Mouse (Mus musculus): Measurements from ENCODE around the gene Dhdh. TPM values are rescaled to one million over a fixed set of nuclear protein-coding genes. Genes with fewer than 3 reads are reported as not detected.
"Not testable (repeated sequence)": the region's sequence is repeated elsewhere in the genome, so short reads cannot be mapped to it uniquely, and the experiment has no call there.

The Dhdh gene
- total and polyA plus RNA-seq, 2 experiments from 2014 or later = 3.6 to 4.9 TPM

DNA sequence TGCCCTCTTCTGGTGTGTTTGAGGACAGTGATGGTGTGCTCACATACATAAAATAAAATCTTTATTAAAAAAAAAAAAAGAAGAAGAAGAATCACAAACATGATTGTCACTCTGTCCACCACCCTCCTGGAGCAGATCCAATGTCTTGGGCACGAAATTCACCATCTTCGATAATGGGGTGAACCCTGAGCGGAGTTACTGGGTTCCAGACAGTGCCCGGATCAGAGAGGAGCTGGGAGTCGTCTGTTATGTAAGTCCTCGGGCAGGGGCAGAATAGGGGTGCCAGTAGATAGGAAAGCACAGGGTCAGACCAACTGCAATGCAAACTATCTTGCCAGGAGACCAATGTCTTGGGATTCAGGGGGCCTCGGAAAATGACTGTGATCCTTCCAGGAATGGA is 32.0 kb upstream of the Dhdh start:
- Histone ChIP-seq H3K4me2 (ENCODE audit: low read depth) (no peak overlapping the region), H3K4me1 (ENCODE audit: insufficient read depth) (no peaks in the 10 kb centered on the region), H3K27me3 (ENCODE audit: insufficient read depth, low read length) (no peaks in the 10 kb centered on the region), H3K9ac (no peak overlapping the region), H3K4me3 (ENCODE audit: low read depth, low read length) (no peak overlapping the region), H3K36me3 (ENCODE audit: insufficient read depth) (no peaks in the 10 kb centered on the region), H3K27ac (ENCODE audit: low read depth, low read length) (no peak overlapping the region), H3K9me3 (ENCODE audit: low read length) (no peaks in the 10 kb centered on the region)
- no peak for ATAC-seq
- DNase-seq = no peak
- WGBS = 91% methylated on average over 7 of the region's 7 CpGs
- TF ChIP-seq CTCF (IDR thresholded peaks at IDR 0.05; ENCODE audit: low read depth) = no peak

DNA sequence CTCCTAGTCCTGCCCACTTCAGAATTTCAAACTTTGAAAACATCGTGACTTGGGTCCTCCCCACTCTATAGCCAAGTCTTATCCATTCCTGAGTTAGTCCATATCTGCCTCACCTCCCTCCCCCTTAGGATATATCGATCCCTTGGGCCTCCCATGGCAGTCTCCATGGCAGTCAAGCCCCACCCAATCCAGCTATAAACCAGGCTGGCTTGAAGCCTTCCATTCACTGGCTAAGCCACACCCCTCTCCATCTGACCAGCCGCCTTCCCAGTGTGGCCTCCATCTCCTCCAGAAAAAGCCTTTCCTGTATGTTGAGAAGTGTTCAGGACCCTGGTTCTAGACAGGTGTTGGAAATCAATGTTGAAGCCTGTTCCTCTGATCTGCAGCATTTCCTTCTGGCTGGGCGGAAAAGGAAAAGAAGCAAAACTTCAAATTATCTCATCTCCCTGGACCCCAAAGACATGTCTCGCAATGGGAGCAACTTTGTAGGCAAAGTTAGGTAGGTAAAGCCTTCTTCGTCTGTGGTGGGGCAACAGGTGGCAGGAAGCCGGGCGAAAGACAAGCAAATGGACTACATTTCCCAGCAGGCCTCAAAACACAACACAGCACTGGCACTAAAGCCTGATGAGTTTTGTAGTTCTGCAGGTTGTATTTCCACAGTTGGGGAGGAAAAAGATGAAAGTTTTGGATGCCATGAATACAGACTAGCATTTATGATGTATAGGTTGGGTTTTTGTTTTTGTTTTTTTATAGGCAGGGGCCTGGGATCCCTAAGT is 30.9 kb upstream of the Dhdh start:
- Histone ChIP-seq H3K9me3 (ENCODE audit: low read length) (no peaks in the 10 kb centered on the region), H3K27ac (ENCODE audit: low read depth, low read length) (no peak overlapping the region), H3K36me3 (ENCODE audit: insufficient read depth) (no peaks in the 10 kb centered on the region), H3K9ac (no peak overlapping the region), H3K4me2 (ENCODE audit: low read depth) (no peak overlapping the region), H3K4me1 (ENCODE audit: insufficient read depth) (no peaks in the 10 kb centered on the region), H3K4me3 (ENCODE audit: low read depth, low read length) (no peak overlapping the region), H3K27me3 (ENCODE audit: insufficient read depth, low read length) (no peaks in the 10 kb centered on the region)
- TF ChIP-seq CTCF (IDR thresholded peaks at IDR 0.05; ENCODE audit: low read depth) = no peak
- no peak for ATAC-seq
- DNase-seq = no peak
- WGBS = 81% methylated on average over 8 of the region's 8 CpGs

DNA sequence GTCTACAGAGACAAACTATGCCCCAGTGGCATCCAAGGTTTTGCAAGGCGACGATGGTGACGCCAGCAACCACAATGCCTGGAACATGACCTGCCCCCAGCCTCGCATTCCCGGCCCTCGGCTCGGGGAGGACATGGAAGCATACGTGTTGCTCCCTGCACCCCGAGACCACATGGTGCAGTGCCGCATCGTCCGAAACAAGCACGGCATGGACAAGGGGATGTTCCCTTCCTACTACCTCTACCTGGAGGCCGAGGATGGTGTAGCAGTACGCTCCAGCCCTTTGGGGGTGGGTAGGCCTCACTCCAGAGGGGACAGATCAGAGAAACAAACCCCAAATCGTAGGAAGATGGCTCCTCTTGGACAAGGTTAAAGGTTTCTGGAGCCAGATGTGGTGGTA is 30.0 kb upstream of the Dhdh start:
- Histone ChIP-seq H3K36me3 (ENCODE audit: insufficient read depth) (no peaks in the 10 kb centered on the region), H3K27me3 (ENCODE audit: insufficient read depth, low read length) (no peaks in the 10 kb centered on the region), H3K9me3 (ENCODE audit: low read length) (no peaks in the 10 kb centered on the region), H3K4me1 (ENCODE audit: insufficient read depth) (no peaks in the 10 kb centered on the region), H3K4me3 (ENCODE audit: low read depth, low read length) (no peak overlapping the region), H3K4me2 (ENCODE audit: low read depth) (no peak overlapping the region), H3K27ac (ENCODE audit: low read depth, low read length) (no peak overlapping the region), H3K9ac (no peak overlapping the region)
- WGBS = 93% methylated on average over 16 of the region's 16 CpGs
- ATAC-seq (no peak), DNase-seq (no peak)
- no peak for TF ChIP-seq CTCF (IDR thresholded peaks at IDR 0.05; ENCODE audit: low read depth)

- H3K9me3 ChIP-seq (ENCODE audit: low read length); ATAC-seq; DNase-seq; H3K9ac ChIP-seq; H3K4me3 ChIP-seq (ENCODE audit: low read depth, low read length); H3K36me3 ChIP-seq (ENCODE audit: insufficient read depth); H3K27me3 ChIP-seq (ENCODE audit: insufficient read depth, low read length); H3K27ac ChIP-seq (ENCODE audit: low read depth, low read length); H3K4me1 ChIP-seq (ENCODE audit: insufficient read depth); H3K4me2 ChIP-seq (ENCODE audit: low read depth): not testable (repeated sequence)
- 69% methylated on average over 5 of the region's 5 CpGs for WGBS
Observed at GRCm38 (mm10) chr7:45516846-45517245, 28.2 kb upstream of the Dhdh start.

- ATAC-seq (no peak), DNase-seq (no peak)
- 37% methylated on average over 16 of the region's 16 CpGs for WGBS
- no peak overlapping the region for H3K27ac ChIP-seq (ENCODE audit: low read depth, low read length)
- H3K4me1 ChIP-seq (ENCODE audit: insufficient read depth) = no peaks in the 10 kb centered on the region
- no peak overlapping the region for H3K4me2 ChIP-seq (ENCODE audit: low read depth)
- H3K27me3 ChIP-seq (ENCODE audit: insufficient read depth, low read length) = no peaks in the 10 kb centered on the region
- H3K36me3 ChIP-seq (ENCODE audit: insufficient read depth) = no peaks in the 10 kb centered on the region
- H3K9me3 ChIP-seq (ENCODE audit: low read length) = no peaks in the 10 kb centered on the region
- H3K4me3 ChIP-seq (ENCODE audit: low read depth, low read length) = no peak overlapping the region
- H3K9ac ChIP-seq = no peak overlapping the region
- TF ChIP-seq CTCF (IDR thresholded peaks at IDR 0.05; ENCODE audit: low read depth) = no peak
Observed at GRCm38 (mm10) chr7:45515436-45515835, 26.8 kb upstream of the Dhdh start.

- Histone ChIP-seq H3K4me3 (ENCODE audit: low read depth, low read length) (no peak overlapping the region), H3K27me3 (ENCODE audit: insufficient read depth, low read length) (no peaks in the 10 kb centered on the region), H3K27ac (ENCODE audit: low read depth, low read length) (no peak overlapping the region), H3K4me1 (ENCODE audit: insufficient read depth) (peaks cover 2% of the 10 kb centered on the region), H3K4me2 (ENCODE audit: low read depth) (no peak overlapping the region), H3K9ac (no peak overlapping the region), H3K36me3 (ENCODE audit: insufficient read depth) (no peaks in the 10 kb centered on the region), H3K9me3 (ENCODE audit: low read length) (no peaks in the 10 kb centered on the region)
- no peak for ATAC-seq
- 88% methylated on average over 7 of the region's 7 CpGs for WGBS
- TF ChIP-seq CTCF (IDR thresholded peaks at IDR 0.05; ENCODE audit: low read depth) = no peak
- DNase-seq = no peak
Observed at GRCm38 (mm10) chr7:45514411-45514810, 25.8 kb upstream of the Dhdh start.

GRCm38 (mm10) chr7:45509912-45510787 is 21.5 kb upstream of the Dhdh start, which contains the start of gene Nucb1:
TSS of gene Nucb1 (minus strand) at chr7:45510406.
- ATAC-seq = peak; percentile 95
- DNase-seq = peak; percentile 94

More at GRCm38 (mm10) chr7:45509912-45510787, 21.5 kb upstream of the Dhdh start, which contains the start of gene Nucb1:
- Histone ChIP-seq H3K36me3 (ENCODE audit: insufficient read depth) (peaks cover 15% of the 10 kb centered on the region), H3K9me3 (ENCODE audit: low read length) (no peaks in the 10 kb centered on the region), H3K9ac (peak within 1 kb of the TSS; percentile 74), H3K4me2 (ENCODE audit: low read depth) (peak within 1 kb of the TSS; percentile 92), H3K27ac (ENCODE audit: low read depth, low read length) (peak within 1 kb of the TSS; percentile 76), H3K4me3 (ENCODE audit: low read depth, low read length) (peak within 1 kb of the TSS; percentile 62), H3K27me3 (ENCODE audit: insufficient read depth, low read length) (no peaks in the 10 kb centered on the region), H3K4me1 (ENCODE audit: insufficient read depth) (peaks cover 8% of the 10 kb centered on the region)
- under 1% methylated on average over 44 of the region's 44 CpGs for WGBS
- TF ChIP-seq CTCF (IDR thresholded peaks at IDR 0.05; ENCODE audit: low read depth) = no peak
